Mouse (Mus musculus): Measurements from ENCODE around the gene Smarcal1. TPM values are rescaled to one million over a fixed set of nuclear protein-coding genes. Genes with fewer than 3 reads are reported as not detected.

The Smarcal1 gene
- total RNA-seq, 2 experiments from 2014 or later: 44.8 to 47.0 TPM

Other genes starting within 250 kb of the Smarcal1 start
- gene March4, start 46.3 kb upstream of the Smarcal1 start, total RNA-seq (2021): under 1 TPM; 0.30 to 0.56 TPM
- gene Ankar, start 117.3 kb downstream of the Smarcal1 start, total RNA-seq (2021): not detected
- gene Rpl37a, start 128.0 kb downstream of the Smarcal1 start, total RNA-seq (2021): 1,000 to 10,000 TPM in 1 of 2 experiments, 100 to 1,000 TPM in 1; 972 to 1,009 TPM
- 1 to 10 TPM; 1.8 to 2.0 TPM for gene Igfbp2, start 241.3 kb downstream of the Smarcal1 start, total RNA-seq (2021)

Measured in adrenal gland, postnatal 36 days (tissue).